Mouse (Mus musculus) brain, embryonic 14.5 days (tissue): ENCODE results near the gene Ankrd33. TPM values are rescaled to one million over a fixed set of nuclear protein-coding genes. Genes with fewer than 3 reads are reported as not detected.

ENCODE experiments used
- DNase-seq: peaks from one replicate; pipeline ENCODE4 v3.0.0-alpha.2; 2011; ENCODE audit warnings: low read depth
- CTCF ChIP-seq: fragments of 200-500 bp; IDR thresholded peaks from 2 replicates; pipeline ENCODE4 v1.5.1; 2012; ENCODE audit warnings: inconsistent platforms, mild to moderate bottlenecking, moderate library complexity, borderline replicate concordance; ENCODE audit not compliant: insufficient read depth, insufficient read length; ENCODE audit errors: extremely low read depth
- POLR2A ChIP-seq: fragments of 200-500 bp; IDR thresholded peaks from 2 replicates; pipeline ENCODE4 v1.6.1; 2012; ENCODE audit warnings: mild to moderate bottlenecking, inconsistent platforms, borderline replicate concordance; ENCODE audit not compliant: poor library complexity, insufficient read depth, insufficient read length, severe bottlenecking; ENCODE audit errors: extremely low read depth
- polyA plus RNA-seq: library from polyadenylated mRNA; depleted of rRNA; stranded (reverse); fragments of >200 nt; gene quantifications from 2 replicates; pipeline ENCODE4 v1.2.3, GENCODE M21; 2012

Gene Ankrd33
- polyA plus RNA-seq, 1 experiment = not detected

DNA sequence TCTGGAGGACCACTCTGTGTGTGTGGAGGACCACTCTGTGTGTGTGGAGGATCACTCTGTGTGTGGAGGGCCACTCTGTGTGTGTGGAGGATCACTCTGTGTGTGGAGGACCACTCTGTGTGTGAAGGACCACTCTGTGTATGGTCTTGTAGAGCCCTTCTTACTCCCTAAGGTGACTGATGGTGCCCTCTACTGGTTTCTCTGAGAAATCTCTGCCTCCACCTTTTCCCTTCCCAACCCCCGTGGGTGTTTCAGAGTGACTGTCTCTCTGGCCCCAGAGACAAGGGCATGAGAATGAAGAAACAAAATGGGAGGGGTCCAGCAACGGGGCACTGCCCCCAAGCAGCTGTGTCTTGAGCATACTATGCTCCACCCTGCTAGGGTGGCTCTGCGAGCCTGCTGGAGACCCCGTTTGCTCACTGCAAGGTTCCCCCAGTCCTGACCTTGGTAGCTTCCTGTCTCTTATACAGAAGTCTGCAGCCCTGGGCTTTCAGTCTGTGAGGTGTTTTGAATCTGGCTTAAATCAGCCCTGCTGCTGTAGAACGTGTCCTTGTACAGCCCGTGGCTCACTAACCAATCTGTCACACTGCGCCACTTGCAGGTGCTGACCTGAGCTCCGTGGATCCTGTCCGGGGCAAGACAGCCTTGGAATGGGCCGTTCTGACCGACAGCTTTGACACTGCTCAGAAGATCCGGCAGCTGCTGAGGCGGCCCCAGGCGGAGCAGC, 3.0 kb downstream of the Ankrd33 start:
- TF ChIP-seq CTCF = peak; percentile 47; the same call in 1 of the 2 replicates
- no peak for TF ChIP-seq POLR2A
- peak; percentile 31 for DNase-seq

DNA sequence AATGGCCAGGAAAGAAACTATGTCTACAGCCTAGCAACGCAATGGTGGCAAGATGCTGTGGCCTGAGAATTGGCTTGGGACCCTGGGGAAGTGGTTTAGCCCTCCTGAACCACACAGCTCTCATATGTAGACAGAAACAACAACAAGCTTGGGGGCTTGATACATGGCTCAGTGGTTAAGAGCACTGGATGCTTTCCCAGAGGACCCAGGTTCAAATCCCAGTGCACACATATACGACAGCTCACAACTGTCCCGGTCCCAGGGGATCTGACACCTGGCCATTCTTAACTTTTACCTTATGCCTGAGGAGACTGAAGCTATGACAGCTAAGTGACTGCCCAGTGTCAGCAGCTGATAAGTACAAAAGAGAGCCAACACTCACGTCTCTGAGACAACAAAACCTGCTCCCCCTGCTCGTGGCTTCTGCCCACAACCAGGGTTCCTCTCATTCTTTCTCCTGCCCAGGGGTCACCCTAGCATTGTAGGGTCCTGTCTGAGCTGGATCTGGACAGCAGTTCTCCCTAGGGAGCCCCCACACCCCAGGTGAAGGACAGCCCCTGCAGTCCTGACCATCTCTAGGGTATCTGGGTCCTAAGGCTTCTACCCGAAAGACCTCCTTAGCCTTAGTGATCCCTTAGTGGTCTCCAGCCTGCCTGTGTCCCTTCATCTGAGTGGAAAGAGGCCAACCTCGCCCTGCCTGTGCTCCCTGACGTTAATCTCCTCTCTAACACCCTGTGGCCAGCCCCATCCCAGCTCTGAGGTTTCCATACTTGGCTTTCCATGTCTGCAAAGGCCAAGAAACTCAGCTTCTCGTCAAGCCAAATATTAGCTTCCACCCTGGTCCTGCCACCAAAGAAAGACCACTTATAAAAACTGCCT, 6.1 kb downstream of the Ankrd33 start:
- TF ChIP-seq CTCF (no peak), POLR2A (no peak)

DNA sequence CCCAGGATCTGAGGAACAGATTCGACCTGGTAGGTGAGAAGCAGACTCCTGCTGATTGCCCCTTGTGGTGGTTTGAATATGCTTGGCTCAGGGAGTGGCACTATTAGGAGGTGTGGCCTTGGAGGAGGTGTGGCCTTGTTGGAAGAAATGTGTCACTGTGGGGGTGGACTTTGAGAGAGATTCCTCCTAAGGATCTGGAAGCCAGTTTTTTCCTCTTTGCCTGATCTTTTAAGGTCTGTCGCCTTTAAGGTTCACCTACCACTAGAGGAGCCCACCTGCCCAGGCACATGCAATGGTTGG, 6.7 kb downstream of the Ankrd33 start:
- no peak for DNase-seq
- no peak for TF ChIP-seq POLR2A
- no peak for TF ChIP-seq CTCF

More for the DNA sequence above, 6.1 kb downstream of the Ankrd33 start:
- no peak for DNase-seq

DNA sequence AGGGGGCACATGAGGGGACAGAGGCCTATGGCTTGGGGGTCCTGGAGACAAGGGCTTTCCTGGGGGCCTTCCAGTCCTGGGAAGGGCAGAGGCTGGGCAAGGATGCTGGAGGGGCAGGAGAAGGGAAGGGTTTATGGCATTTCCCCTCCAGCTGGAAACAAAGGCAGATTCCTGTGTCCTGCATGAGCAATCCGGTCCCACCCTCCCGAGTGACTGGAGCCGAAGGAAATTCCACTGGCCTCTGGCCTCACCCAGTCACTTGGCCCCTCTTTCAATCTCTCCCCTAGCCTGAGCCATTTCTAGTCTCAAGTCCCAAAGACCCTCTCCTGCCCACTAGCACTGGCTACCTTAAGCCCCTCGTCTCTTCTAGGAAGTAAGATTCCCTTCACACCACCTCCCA, 7.6 kb downstream of the Ankrd33 start:
- TF ChIP-seq POLR2A (no peak), CTCF (no peak)

DNA sequence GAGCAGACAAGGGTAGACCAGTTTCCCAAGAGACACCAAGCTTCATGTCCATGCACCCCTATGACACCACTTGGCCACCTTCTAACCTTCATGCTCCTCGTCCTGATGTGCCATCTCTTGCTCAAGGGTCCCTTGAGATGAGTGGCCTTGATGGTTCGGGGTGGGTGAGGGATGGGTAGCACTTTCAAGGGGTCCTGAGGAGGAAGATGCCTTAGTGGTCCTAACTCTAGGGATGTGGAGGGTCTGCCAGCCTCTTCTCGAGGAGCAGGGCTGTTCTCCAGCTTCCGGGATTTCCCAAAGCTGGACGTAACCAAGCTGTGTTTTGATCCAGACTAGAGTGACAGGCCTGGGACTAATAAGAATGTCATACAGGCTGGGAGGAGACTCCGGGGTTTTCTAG, 10.0 kb downstream of the Ankrd33 start:
- no peak for DNase-seq
- TF ChIP-seq CTCF = no peak
- TF ChIP-seq POLR2A = no peak

More for the DNA sequence above, 7.6 kb downstream of the Ankrd33 start:
- DNase-seq = no peak

DNA sequence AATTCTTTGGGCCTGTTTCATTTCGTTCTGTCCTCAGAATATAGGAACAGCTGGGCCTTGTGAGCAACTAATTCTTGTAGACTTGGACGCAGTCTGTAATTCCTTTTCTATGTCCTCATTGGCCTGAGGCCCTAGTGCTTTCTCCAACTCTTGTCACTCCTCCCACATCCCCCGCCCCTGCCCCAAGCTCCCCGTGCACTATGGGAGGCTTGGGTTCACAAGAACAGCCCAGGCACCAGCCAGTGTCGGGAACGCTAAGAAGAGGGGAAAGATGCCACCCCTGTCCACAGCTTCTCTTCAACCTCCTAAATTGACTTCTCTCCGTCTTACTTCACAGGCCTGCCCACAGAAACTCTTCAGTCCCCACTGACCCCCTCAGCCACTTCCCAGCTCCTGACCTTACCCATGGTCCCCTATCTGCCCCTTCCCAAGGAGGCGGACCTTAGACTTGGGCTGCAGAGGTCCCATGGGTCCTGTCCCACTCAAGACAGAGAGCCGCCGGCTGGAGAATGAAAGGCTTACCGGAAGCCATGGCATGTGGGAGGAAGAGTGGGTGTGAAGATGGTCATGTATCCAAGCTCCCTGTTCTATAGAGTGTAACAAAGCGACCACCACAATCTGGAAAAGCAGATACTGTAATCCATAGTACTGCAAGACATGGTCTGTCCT, 11.5 kb downstream of the Ankrd33 start:
- DNase-seq = no peak
- TF ChIP-seq POLR2A (no peak), CTCF (no peak)

DNA sequence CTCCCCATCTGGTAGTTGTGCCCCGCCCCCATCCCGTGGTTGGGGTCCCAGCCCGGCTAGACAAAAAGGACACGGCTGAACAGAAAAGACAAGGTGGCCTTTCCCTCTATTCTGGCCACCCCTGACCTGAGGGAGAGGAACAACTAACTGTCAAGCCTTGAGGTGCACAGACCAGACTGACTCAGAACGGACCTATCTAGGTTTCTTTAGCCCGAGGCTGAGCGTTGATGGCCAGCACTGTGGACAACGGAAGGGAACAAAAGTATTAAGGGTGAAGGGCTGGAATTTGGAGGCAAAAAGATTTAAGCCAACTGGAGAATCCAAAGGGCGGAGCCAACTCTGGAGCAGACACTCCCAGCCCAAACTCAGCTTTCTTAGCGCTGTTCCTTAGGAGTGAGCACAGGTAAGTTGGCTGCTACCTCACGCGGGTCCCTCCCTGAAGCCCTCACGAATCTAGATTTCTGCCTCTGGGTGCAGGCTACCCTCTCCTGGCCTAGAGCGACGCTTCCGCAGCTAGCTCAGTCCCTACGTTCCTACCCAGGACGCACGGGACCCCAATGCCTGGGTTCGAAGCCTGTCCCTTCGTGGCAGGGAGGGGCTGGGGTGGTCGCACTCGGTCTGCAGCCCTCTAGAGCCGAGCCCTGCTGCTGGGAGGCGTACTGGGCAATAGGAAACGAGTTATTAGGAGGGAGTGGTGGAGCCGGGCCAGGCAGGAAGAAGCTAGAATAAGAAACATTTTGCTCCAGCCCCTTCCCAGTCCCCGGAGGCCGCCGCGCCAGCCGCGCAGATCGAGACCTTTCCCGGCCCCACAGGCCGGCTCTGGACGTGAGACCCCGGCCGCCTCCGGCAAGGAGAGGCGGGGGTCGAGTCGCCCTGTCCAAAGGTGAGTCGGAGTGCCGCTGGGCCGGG, 12.9 kb downstream of the Ankrd33 start, which contains the start of gene Acvrl1:
Gene Acvrl1 (plus strand): TSS at position 342 of the 909 bp plus-strand sequence.
- TF ChIP-seq POLR2A = no peak
- TF ChIP-seq CTCF = no peak
- DNase-seq = no peak

DNA sequence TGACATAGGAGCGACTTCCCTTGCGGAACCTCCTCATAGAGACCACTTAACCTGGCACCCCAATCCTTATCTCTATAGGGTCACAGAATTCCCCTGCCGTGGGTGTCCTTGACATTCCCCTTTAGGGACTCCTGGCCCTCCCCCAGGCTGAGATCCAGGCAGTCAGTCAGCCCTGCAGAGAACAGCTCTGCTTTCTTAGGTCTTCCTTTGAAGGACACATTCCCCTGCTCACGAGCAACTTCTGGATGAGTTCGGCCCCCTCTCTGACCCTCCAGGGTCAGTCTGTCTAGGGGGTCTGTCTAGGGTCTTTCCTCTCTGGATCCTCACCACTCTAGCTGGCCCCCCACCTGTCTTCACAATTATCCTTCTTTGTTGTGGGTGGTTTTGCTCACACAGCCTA, 13.9 kb downstream of the Ankrd33 start:
- TF ChIP-seq CTCF (no peak), POLR2A (no peak)
- no peak for DNase-seq

DNA sequence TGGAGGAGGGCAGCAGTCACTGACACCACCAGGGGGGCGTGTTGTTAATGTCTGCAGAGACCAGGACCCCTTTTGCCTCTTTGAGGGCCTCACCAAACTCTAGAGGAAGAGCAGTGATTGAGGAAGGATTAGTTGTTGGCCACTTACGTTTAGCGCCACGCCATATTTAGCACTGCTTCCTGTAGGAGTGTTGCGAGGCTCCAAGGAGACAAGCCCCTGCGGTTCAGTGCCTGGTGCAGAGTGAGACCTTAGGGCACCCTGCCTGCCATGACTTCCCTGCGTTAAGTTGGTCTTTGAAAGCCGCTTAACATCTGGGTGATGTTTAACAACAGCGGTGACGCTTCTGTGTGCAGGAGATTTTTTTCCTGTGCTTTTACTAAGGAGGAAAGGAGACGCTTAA, 15.9 kb downstream of the Ankrd33 start:
- DNase-seq = no peak
- TF ChIP-seq POLR2A (no peak), CTCF (no peak)

DNA sequence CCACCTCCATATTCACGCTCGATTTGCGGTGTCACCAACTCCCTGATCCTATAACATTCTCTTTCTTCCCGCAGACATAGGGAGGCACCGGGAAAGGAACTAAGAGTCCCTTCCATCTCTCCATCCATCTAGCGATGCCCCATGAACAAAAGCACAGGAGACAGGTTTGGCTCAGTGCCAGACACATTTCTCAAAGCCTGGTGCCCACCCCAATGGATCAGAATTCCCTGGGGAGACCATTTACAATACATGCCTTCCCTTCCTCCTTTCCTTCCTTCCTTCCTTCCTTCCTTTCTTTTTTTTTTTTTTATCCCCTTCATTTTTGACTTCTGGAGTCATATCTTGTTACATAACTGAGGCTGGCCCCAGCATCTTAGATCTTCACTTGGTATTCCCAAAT, 16.5 kb downstream of the Ankrd33 start:
- no peak for TF ChIP-seq CTCF
- TF ChIP-seq POLR2A = no peak
- DNase-seq = no peak

DNA sequence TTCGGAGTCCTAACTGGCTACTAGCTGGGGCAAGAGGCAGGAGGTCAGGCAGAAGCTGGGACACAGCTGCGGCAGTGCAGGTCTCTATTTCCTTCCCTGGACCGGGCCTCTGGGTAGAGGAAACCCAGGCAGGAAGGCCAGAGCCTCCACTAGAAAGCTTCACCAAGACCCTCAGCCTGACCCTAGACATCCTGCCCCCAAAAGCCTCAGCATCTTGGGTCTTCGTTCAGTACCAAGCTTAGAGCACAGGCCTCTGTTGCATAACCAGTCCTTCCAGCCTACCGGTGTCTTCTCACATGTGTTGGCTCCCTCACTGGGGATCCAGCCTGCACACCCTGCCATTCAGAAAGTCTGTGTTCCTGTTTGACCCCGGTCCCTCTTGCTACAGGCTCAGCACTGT, 17.2 kb downstream of the Ankrd33 start:
- TF ChIP-seq POLR2A (no peak), CTCF (no peak)
- no peak for DNase-seq
